Mouse (Mus musculus): ENCODE data around the gene Ifnar1.

GRCm38 (mm10) chr16:91528578-91528977 lies 43.5 kb downstream of the Ifnar1 start:
- TF ChIP-seq POLR2A (IDR thresholded peaks at IDR 0.05; ENCODE audit: borderline replicate concordance, control insufficient read depth, low read depth, low read length) (no peak), CTCF (IDR thresholded peaks at IDR 0.05; ENCODE audit: control insufficient read depth, insufficient read depth, low read length) (peak; percentile 56)

Measured in bone marrow, adult 2 months (tissue).